In genomic region chr1:56749629-56750311, GRCm38 (mm10) we compare ENCODE assay signal across 15 mouse cellular contexts.
DNase-seq lines count a peak whose midpoint lies in the region; ATAC-seq and TF ChIP-seq lines count a peak whose summit lies in the region.
"Had no signal": no experiment of that assay in that cellular context is flagged by ENCODE, and none has a peak within 500 bp of the region (broad histone marks: within the 10 kb centered on the region; RNA-seq: fewer than 3 reads in every experiment).

No protein-coding gene starts in this region.

- H3K9me3 ChIP-seq in midbrain, embryonic 16.5 days (replicated peaks; ENCODE audit: control insufficient read depth, low read length, poor library complexity, severe bottlenecking) = no peaks in the 10 kb centered on the region
- H3K9me3 ChIP-seq in midbrain, embryonic 13.5 days = no peaks in the 10 kb centered on the region
- H3K9me3 ChIP-seq: embryonic facial prominence, embryonic 15.5 days had no signal

- no peaks in the 10 kb centered on the region for H3K4me1 ChIP-seq in heart, adult 2 months (ENCODE audit: control insufficient read depth, insufficient read depth, low read length)
- no peaks in the 10 kb centered on the region for H3K4me1 ChIP-seq in midbrain, embryonic 16.5 days (ENCODE audit: control insufficient read depth, insufficient read depth, low read length)
- H3K4me1 ChIP-seq in midbrain, embryonic 13.5 days (replicated peaks) = no peaks in the 10 kb centered on the region
- H3K4me1 ChIP-seq: embryonic facial prominence, embryonic 15.5 days had no signal

- H3K36me3 ChIP-seq in heart, adult 2 months (ENCODE audit: control insufficient read depth, insufficient read depth, low read length) = no peaks in the 10 kb centered on the region
- no peaks in the 10 kb centered on the region for H3K36me3 ChIP-seq in midbrain, embryonic 16.5 days (ENCODE audit: control insufficient read depth, insufficient read depth, low read length)
- no peaks in the 10 kb centered on the region for H3K36me3 ChIP-seq in midbrain, embryonic 13.5 days
- H3K36me3 ChIP-seq: embryonic facial prominence, embryonic 15.5 days had no signal

- H3K27ac ChIP-seq in heart, adult 2 months = no peak overlapping the region
- no peak overlapping the region for H3K27ac ChIP-seq in midbrain, embryonic 16.5 days (ENCODE audit: low read length)
- H3K27ac ChIP-seq in midbrain, embryonic 13.5 days = no peak overlapping the region
- H3K27ac ChIP-seq: embryonic facial prominence, embryonic 15.5 days; liver, embryonic 14.5 days had no signal

- no peak overlapping the region for H3K4me2 ChIP-seq in midbrain, embryonic 16.5 days (ENCODE audit: low read length)
- no peak overlapping the region for H3K4me2 ChIP-seq in midbrain, embryonic 13.5 days (replicated peaks)
- H3K4me2 ChIP-seq: embryonic facial prominence, embryonic 15.5 days had no signal

- no peak overlapping the region for H3K9ac ChIP-seq in heart, adult 2 months (ENCODE audit: low read depth, low read length)
- no peak overlapping the region for H3K9ac ChIP-seq in midbrain, embryonic 16.5 days (ENCODE audit: low read depth, low read length)
- no peak overlapping the region for H3K9ac ChIP-seq in midbrain, embryonic 13.5 days (replicated peaks)
- H3K9ac ChIP-seq: embryonic facial prominence, embryonic 15.5 days; liver, embryonic 14.5 days had no signal

- DNase-seq in heart, adult 11 months = peak; percentile 71
- DNase-seq in heart, adult 2 months = no peak
- peak; percentile 84 to 87 for DNase-seq in cerebellum, postnatal 14 days
- DNase-seq in gastrocnemius, adult 8-10 months (ENCODE audit: low spot score in 2 of 2) = no peak
- no peak for DNase-seq in spleen, postnatal 4 days (ENCODE audit: low spot score in 2 of 2)
- DNase-seq: adrenal gland, postnatal 36 days; heart, postnatal 14 days; kidney, postnatal 10 days; lung, postnatal 36 days; right cerebral cortex, adult 18-20 months had no signal

- H3K4me3 ChIP-seq in heart, adult 2 months = no peak overlapping the region
- no peak overlapping the region for H3K4me3 ChIP-seq in midbrain, embryonic 16.5 days (ENCODE audit: low read depth, low read length)
- no peak overlapping the region for H3K4me3 ChIP-seq in midbrain, embryonic 13.5 days (replicated peaks)
- H3K4me3 ChIP-seq: embryonic facial prominence, embryonic 15.5 days had no signal

- H3K27me3 ChIP-seq in heart, adult 2 months (ENCODE audit: control insufficient read depth, insufficient read depth, low read length) = no peaks in the 10 kb centered on the region
- H3K27me3 ChIP-seq in midbrain, embryonic 16.5 days (ENCODE audit: control insufficient read depth, insufficient read depth, low read depth, low read length) = no peaks in the 10 kb centered on the region
- H3K27me3 ChIP-seq in midbrain, embryonic 13.5 days = no peaks in the 10 kb centered on the region
- H3K27me3 ChIP-seq: embryonic facial prominence, embryonic 15.5 days had no signal

- TF ChIP-seq POLR2A in heart, adult 2 months (IDR thresholded peaks at IDR 0.05; ENCODE audit: insufficient read depth, low read depth, low read length) = no peak

- intact Hi-C loops in heart, adult 2 months (cut with DNase I) = no loop called here

- no peaks in the 10 kb centered on the region for H3K79me2 ChIP-seq in heart, adult 2 months (replicated peaks; ENCODE audit: control insufficient read depth, insufficient read depth, low read length)

- TF ChIP-seq CTCF in heart, adult 2 months (IDR thresholded peaks at IDR 0.05) = no peak

- 80% methylated on average over 16 of the region's 16 CpGs for WGBS in heart, adult 2 months
- WGBS in midbrain, embryonic 16.5 days = 85% methylated on average over 16 of the region's 16 CpGs
- WGBS in midbrain, embryonic 13.5 days = 87% methylated on average over 16 of the region's 16 CpGs

- peak; percentile 67; the same call in 1 of the 2 replicates for ATAC-seq in midbrain, embryonic 16.5 days
- ATAC-seq in midbrain, embryonic 13.5 days = no peak
- ATAC-seq: intestine, embryonic 16.5 days had no signal

- TF ChIP-seq EP300 in heart, adult 2 months (IDR thresholded peaks at IDR 0.05; ENCODE audit: insufficient read depth, low read depth, low read length) = no peak

Comparison
In these comparisons a context has a peak if more than half of its experiments do, and no peak if none do; other contexts are left out.
1. DNase-seq: peak in heart, adult 11 months (single experiment) and cerebellum, postnatal 14 days (2 of 2); none in heart, adult 2 months (0 of 2), gastrocnemius, adult 8-10 months (0 of 2) and spleen, postnatal 4 days (0 of 2).